Mouse (Mus musculus): ENCODE data around the gene Apip. TPM values are rescaled to one million over a fixed set of nuclear protein-coding genes. Genes with fewer than 3 reads are reported as not detected.

Apip gene
- polyA plus RNA-seq (2014; fragmentation: Illumina TruSeq; extraction: RNeasy Lipid Tissue Mini Kit (QIAGEN cat#74804); ENCODE audit: low read depth, low replicate concordance), result 119 TPM

DNA sequence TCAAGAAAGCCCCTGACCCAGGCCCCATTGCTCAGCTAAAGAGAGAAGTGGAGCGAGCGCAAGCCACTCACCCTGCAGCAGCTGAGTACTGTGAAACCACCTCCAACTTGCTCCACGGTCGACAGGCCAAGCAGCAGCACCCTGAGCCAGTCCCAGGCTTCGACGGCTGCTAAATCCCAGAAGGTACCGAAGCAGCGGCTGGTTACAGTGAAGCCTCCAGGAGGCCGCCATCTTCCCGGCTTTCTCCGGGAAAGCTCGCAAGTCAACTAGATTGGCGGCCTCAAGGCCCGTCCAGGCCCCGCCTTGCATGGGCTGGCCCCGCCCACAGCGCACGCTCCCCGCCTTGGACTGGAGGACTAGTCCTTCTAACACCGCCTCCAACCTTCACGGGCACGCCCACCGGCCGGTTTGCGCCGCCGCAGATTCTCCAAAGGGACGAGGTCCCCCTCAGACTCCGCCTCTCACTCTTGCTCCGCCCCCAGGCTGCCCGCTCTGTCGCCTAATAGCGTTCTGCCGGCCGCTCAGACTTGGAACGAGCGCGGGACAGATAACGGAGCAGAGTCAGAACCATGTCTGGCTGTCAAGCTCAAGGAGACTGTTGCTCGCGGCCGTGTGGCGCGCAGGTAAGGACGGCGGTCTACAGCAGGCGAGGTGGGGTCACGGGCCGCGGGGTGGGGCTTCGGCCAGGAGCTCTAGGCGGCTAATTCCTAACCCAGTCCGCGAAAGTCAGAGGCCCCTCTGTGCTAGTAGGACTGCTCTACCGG lies at the start of gene Apip, which contains the start of gene Pdhx:
Gene Apip, plus strand, starts transcription at position 457 of the 764 bp plus-strand sequence.
Gene Pdhx, minus strand, starts transcription at position 295 of the 764 bp plus-strand sequence.

Other genes starting within 250 kb of the Apip start
- gene Cd44, start 172.0 kb upstream of the Apip start, polyA plus RNA-seq (2014; fragmentation: Illumina TruSeq; extraction: RNeasy Lipid Tissue Mini Kit (QIAGEN cat#74804); ENCODE audit: low read depth, low replicate concordance), result 6.3 TPM
- gene Pdhx, start 162 bp upstream of the Apip start, polyA plus RNA-seq (2014; fragmentation: Illumina TruSeq; extraction: RNeasy Lipid Tissue Mini Kit (QIAGEN cat#74804); ENCODE audit: low read depth, low replicate concordance), result 108 TPM
- 0.52 TPM for gene Ehf, start 229.6 kb downstream of the Apip start, polyA plus RNA-seq (2014; fragmentation: Illumina TruSeq; extraction: RNeasy Lipid Tissue Mini Kit (QIAGEN cat#74804); ENCODE audit: low read depth, low replicate concordance)